8 mouse cellular contexts compared by ENCODE assay signal in genomic region chr5:137645091-137645651, GRCm38 (mm10). TPM values are rescaled to one million over a fixed set of nuclear protein-coding genes. Genes with fewer than 3 reads are reported as not detected.
DNase-seq lines count a peak whose midpoint lies in the region; ATAC-seq and TF ChIP-seq lines count a peak whose summit lies in the region.

No protein-coding gene starts in this region.

- H3K79me2 ChIP-seq in liver, adult 2 months (ENCODE audit: control insufficient read depth, insufficient read depth, low read length), result no peaks in the 10 kb centered on the region

- no peaks in the 10 kb centered on the region for H3K9me3 ChIP-seq in ES-E14 (ENCODE audit: control insufficient read depth, insufficient read depth, low read depth, low read length)
- no peaks in the 10 kb centered on the region for H3K9me3 ChIP-seq in forebrain, postnatal 0 days (ENCODE audit: low read length)

- TF ChIP-seq POLR2A in liver, adult 2 months (IDR thresholded peaks at IDR 0.05; ENCODE audit: extremely low read depth, insufficient read depth, low read length), result no peak

- peak overlapping the region; percentile 50 to 67 for H3K4me3 ChIP-seq in ES-E14 (ENCODE audit: insufficient read depth in 1 of 2, low read depth in 1 of 2, low read length in 2 of 2, poor library complexity in 1 of 2, severe bottlenecking in 1 of 2)
- H3K4me3 ChIP-seq in forebrain, postnatal 0 days (ENCODE audit: low read depth, low read length), result peak overlapping the region; percentile 18
- peak overlapping the region; percentile 41 for H3K4me3 ChIP-seq in liver, adult 2 months (ENCODE audit: insufficient read depth, low read depth, low read length)

- peak; percentile 57 for DNase-seq in embryo, embryonic 10 days (ENCODE audit: low spot score)
- DNase-seq in embryo, embryonic 9.5 days (ENCODE audit: extremely low spot score), result no peak
- no peak for DNase-seq in ES-E14 (ENCODE audit: low read depth, low spot score)
- no peak for DNase-seq in forebrain, postnatal 0 days
- DNase-seq in liver, adult 2 months (ENCODE audit: extremely low read depth, low read depth, low spot score), result no peak
- DNase-seq in neural tube, embryonic 10.5 days (ENCODE audit: extremely low spot score, low spot score), result peak; percentile 40
- no peak for DNase-seq in cerebellum, adult 9-11 months
- no peak for DNase-seq in Muller cell, postnatal 12 days (ENCODE audit: inconsistent ontology term)

- H3K4me1 ChIP-seq in ES-E14 (ENCODE audit: control insufficient read depth in 2 of 2, insufficient read depth in 2 of 2, low read length in 2 of 2, poor library complexity in 1 of 2), result peaks cover 2 to 21% of the 10 kb centered on the region in 2 experiments; a peak in 2 of 4 replicates
- H3K4me1 ChIP-seq in forebrain, postnatal 0 days (ENCODE audit: insufficient read depth), result no peaks in the 10 kb centered on the region
- H3K4me1 ChIP-seq in liver, adult 2 months (ENCODE audit: control insufficient read depth, insufficient read depth, low read length), result no peaks in the 10 kb centered on the region

- peak overlapping the region; percentile 6 for H3K9ac ChIP-seq in ES-E14 (ENCODE audit: insufficient read depth, low read depth, low read length, poor library complexity, severe bottlenecking)
- H3K9ac ChIP-seq in forebrain, postnatal 0 days, result no peak overlapping the region; the same call in 1 of the 2 replicates
- H3K9ac ChIP-seq in liver, adult 2 months (ENCODE audit: low read depth, low read length), result peak overlapping the region; percentile 36; the same call in 1 of the 2 replicates

- peaks cover 14% of the 10 kb centered on the region for H3K27me3 ChIP-seq in forebrain, postnatal 0 days (ENCODE audit: insufficient read depth, low read length)
- no peaks in the 10 kb centered on the region for H3K27me3 ChIP-seq in liver, adult 2 months (ENCODE audit: control insufficient read depth, insufficient read depth, low read length)

- WGBS in forebrain, postnatal 0 days, result 4% methylated on average over 44 of the region's 44 CpGs
- 3% methylated on average over 44 of the region's 44 CpGs for WGBS in liver, adult 2 months

- H3K36me3 ChIP-seq in ES-E14 (ENCODE audit: control insufficient read depth, insufficient read depth, low read length, poor library complexity, severe bottlenecking), result peaks cover 8% of the 10 kb centered on the region; the same call in 1 of the 2 replicates
- peaks cover 8% of the 10 kb centered on the region for H3K36me3 ChIP-seq in forebrain, postnatal 0 days (ENCODE audit: insufficient read depth)
- no peaks in the 10 kb centered on the region for H3K36me3 ChIP-seq in liver, adult 2 months (ENCODE audit: control insufficient read depth, insufficient read depth, low read length)

- H3K4me2 ChIP-seq in forebrain, postnatal 0 days (ENCODE audit: low read depth), result peak overlapping the region; percentile 44

- ATAC-seq in forebrain, postnatal 0 days, result no peak

- TF ChIP-seq CTCF in forebrain, postnatal 0 days (IDR thresholded peaks at IDR 0.05; ENCODE audit: low read depth), result no peak
- TF ChIP-seq CTCF in liver, adult 2 months (IDR thresholded peaks at IDR 0.05; ENCODE audit: low read depth, low read length), result no peak

- in situ Hi-C loops in ES-E14 (cut with MboI; ENCODE audit: low sequenced_read_pairs in 2 of 2, unreplicated experiment in 2 of 2), result no loop called here

- no peak overlapping the region for H3K27ac ChIP-seq in ES-E14 (ENCODE audit: insufficient read depth, low read depth, low read length, poor library complexity, severe bottlenecking)
- H3K27ac ChIP-seq in forebrain, postnatal 0 days (ENCODE audit: low read depth, low read length), result no peak overlapping the region
- H3K27ac ChIP-seq in liver, adult 2 months (replicated peaks; ENCODE audit: insufficient read depth, low read depth, low read length), result no peak overlapping the region

TF ChIP-seq in ES-E14, 5 proteins besides CTCF, POLR2A, EP300 and RAD21:
- TF ChIP-seq CHD2 (IDR thresholded peaks at IDR 0.05; ENCODE audit: low read depth, low read length) (no peak), ZNF384 (IDR thresholded peaks at IDR 0.05; ENCODE audit: low read depth, low read length) (no peak), ZC3H11A (IDR thresholded peaks at IDR 0.05; ENCODE audit: borderline replicate concordance, low read depth, low read length) (no peak), HCFC1 (IDR thresholded peaks at IDR 0.05; ENCODE audit: borderline replicate concordance, insufficient read depth, low read length) (no peak), MAFK (IDR thresholded peaks at IDR 0.05; ENCODE audit: insufficient read depth, low read depth, low read length) (no peak)

RNA-seq across cellular contexts. Expression of gene Irs3, which starts 0.3 kb away (rescaled TPM):
- 0.85 and 1.5 TPM in 2 replicates for total RNA-seq in ES-E14 (2012; rRNA removed)
- total RNA-seq in forebrain, postnatal 0 days (2014; rRNA removed), result 0.31 and 0.76 TPM in 2 replicates
- 0.08 and 0.29 TPM in 2 replicates for polyA plus RNA-seq in forebrain, postnatal 0 days (2015; fragmentation: Nextera tagmentation; extraction: Ambion mirVana)
- total RNA-seq in liver, adult 2 months (2014; rRNA removed), result 0.07 TPM in 1 of 2 replicates, not detected in the other
- 0.07 and 0.20 TPM in 2 replicates for polyA plus RNA-seq in liver, adult 2 months (2012; rRNA removed)

RNA-seq across cellular contexts. Expression of gene Sap25, which starts 4.0 kb away (rescaled TPM):
- 12.0 and 24.0 TPM in 2 replicates for total RNA-seq in ES-E14 (2012; rRNA removed)
- total RNA-seq in forebrain, postnatal 0 days (2014; rRNA removed), result 4.4 and 4.6 TPM in 2 replicates
- 1.8 TPM in 2 replicates for polyA plus RNA-seq in forebrain, postnatal 0 days (2015; fragmentation: Nextera tagmentation; extraction: Ambion mirVana)
- 0.65 and 1.6 TPM in 2 replicates for total RNA-seq in liver, adult 2 months (2014; rRNA removed)
- polyA plus RNA-seq in liver, adult 2 months (2012; rRNA removed), result 13.0 and 22.7 TPM in 2 replicates

RNA-seq across cellular contexts. Expression of gene Gm20605, which starts 16.2 kb away (rescaled TPM):
- 7.8 and 13.6 TPM in 2 replicates for total RNA-seq in ES-E14 (2012; rRNA removed)
- total RNA-seq in forebrain, postnatal 0 days (2014; rRNA removed), result 3.6 and 6.1 TPM in 2 replicates
- 1.9 and 2.4 TPM in 2 replicates for polyA plus RNA-seq in forebrain, postnatal 0 days (2015; fragmentation: Nextera tagmentation; extraction: Ambion mirVana)
- total RNA-seq in liver, adult 2 months (2014; rRNA removed), result 0.74 and 1.5 TPM in 2 replicates
- 4.3 and 5.6 TPM in 2 replicates for polyA plus RNA-seq in liver, adult 2 months (2012; rRNA removed)

RNA-seq across cellular contexts. Expression of gene Lrch4, which starts 16.2 kb away (rescaled TPM):
- 12.7 and 23.0 TPM in 2 replicates for total RNA-seq in ES-E14 (2012; rRNA removed)
- 3.3 and 5.6 TPM in 2 replicates for total RNA-seq in forebrain, postnatal 0 days (2014; rRNA removed)
- polyA plus RNA-seq in forebrain, postnatal 0 days (2015; fragmentation: Nextera tagmentation; extraction: Ambion mirVana), result 11.3 and 12.8 TPM in 2 replicates
- total RNA-seq in liver, adult 2 months (2014; rRNA removed), result 0.74 and 1.1 TPM in 2 replicates
- 10.7 and 15.0 TPM in 2 replicates for polyA plus RNA-seq in liver, adult 2 months (2012; rRNA removed)

RNA-seq across cellular contexts. Expression of gene Fbxo24, which starts 16.4 kb away (rescaled TPM):
- total RNA-seq in ES-E14 (2012; rRNA removed), result 1.1 and 2.2 TPM in 2 replicates
- total RNA-seq in forebrain, postnatal 0 days (2014; rRNA removed), result 0.23 and 0.24 TPM in 2 replicates
- polyA plus RNA-seq in forebrain, postnatal 0 days (2015; fragmentation: Nextera tagmentation; extraction: Ambion mirVana), result 0.09 and 0.10 TPM in 2 replicates
- 0.07 TPM in 1 of 2 replicates, not detected in the other for total RNA-seq in liver, adult 2 months (2014; rRNA removed)
- 0.05 and 0.06 TPM in 2 replicates for polyA plus RNA-seq in liver, adult 2 months (2012; rRNA removed)

Comparison
In these comparisons a context has a peak if more than half of its experiments do, and no peak if none do; other contexts are left out.
1. DNase-seq: peak in embryo, embryonic 10 days (single experiment) and neural tube, embryonic 10.5 days (single experiment); none in embryo, embryonic 9.5 days (single experiment), ES-E14 (single experiment), forebrain, postnatal 0 days (single experiment), liver, adult 2 months (single experiment), cerebellum, adult 9-11 months (single experiment) and Muller cell, postnatal 12 days (single experiment).
2. Peak in every context shown above with its lines, with median percentiles within 50 percentile points of each other: H3K4me3 ChIP-seq.